Mouse (Mus musculus): ENCODE results near the gene Itgb7. TPM values are rescaled to one million over a fixed set of nuclear protein-coding genes. Genes with fewer than 3 reads are reported as not detected.

Gene Itgb7
- polyA plus RNA-seq, 1 experiment from 2014 or later: 2.6 TPM

- Histone ChIP-seq H3K4me3 (ENCODE audit: low read depth, low read length) (no peak overlapping the region), H3K36me3 (ENCODE audit: insufficient read depth) (peaks cover 68% of the 10 kb centered on the region), H3K4me2 (no peak overlapping the region), H3K9ac (no peak overlapping the region), H3K9me3 (ENCODE audit: low read depth, low read length) (no peaks in the 10 kb centered on the region), H3K4me1 (ENCODE audit: insufficient read depth) (no peaks in the 10 kb centered on the region), H3K27me3 (ENCODE audit: insufficient read depth, low read length) (no peaks in the 10 kb centered on the region), H3K27ac (ENCODE audit: low read depth) (no peak overlapping the region)
- ATAC-seq (ENCODE audit: insufficient read depth): no peak
- no peak for DNase-seq
- TF ChIP-seq CTCF (IDR thresholded peaks at IDR 0.05; ENCODE audit: low read depth): no peak
- WGBS: 40% methylated on average over 2 of the region's 2 CpGs
These were observed 17.6 kb downstream of the Itgb7 start for GRCm38 (mm10) chr15:102214132-102214531.

- WGBS: 64% methylated on average over 6 of the region's 6 CpGs
These were observed 19.8 kb downstream of the Itgb7 start for GRCm38 (mm10) chr15:102211895-102212294.

DNA sequence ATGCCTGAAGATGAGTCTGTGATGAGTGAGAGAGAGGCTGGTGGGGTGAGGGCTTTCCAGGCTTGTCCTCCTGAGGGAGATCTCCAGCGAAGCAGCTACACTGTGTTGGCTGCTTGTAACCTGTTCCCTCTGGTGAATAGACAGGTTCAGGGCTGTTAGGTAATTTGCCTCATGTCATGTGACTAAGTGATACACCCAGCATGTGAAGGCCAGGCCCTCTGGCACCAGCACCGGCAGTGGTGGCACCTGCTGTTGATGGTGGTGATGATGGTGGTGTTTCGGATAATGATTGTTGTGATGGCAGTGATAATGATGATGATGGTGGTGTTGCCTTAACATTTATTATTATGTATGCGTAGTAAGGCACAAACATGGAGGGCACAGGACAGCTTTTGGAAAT is 20.9 kb downstream of the Itgb7 start:
- Histone ChIP-seq H3K27me3 (ENCODE audit: insufficient read depth, low read length) (no peaks in the 10 kb centered on the region), H3K4me1 (ENCODE audit: insufficient read depth) (0 out of 2 replicates have a peak, but pooled peaks cover 1% of the 10 kb centered on the region), H3K4me2 (no peak overlapping the region), H3K9me3 (ENCODE audit: low read depth, low read length) (no peaks in the 10 kb centered on the region), H3K27ac (ENCODE audit: low read depth) (no peak overlapping the region), H3K9ac (no peak overlapping the region), H3K4me3 (ENCODE audit: low read depth, low read length) (no peak overlapping the region), H3K36me3 (ENCODE audit: insufficient read depth) (peaks cover 89% of the 10 kb centered on the region)
- TF ChIP-seq CTCF (IDR thresholded peaks at IDR 0.05; ENCODE audit: low read depth): no peak
- no peak for ATAC-seq (ENCODE audit: insufficient read depth)
- no peak for DNase-seq
- 92% methylated on average over 4 of the region's 4 CpGs for WGBS

More at GRCm38 (mm10) chr15:102211895-102212294, 19.8 kb downstream of the Itgb7 start:
- ATAC-seq (ENCODE audit: insufficient read depth) (no peak), DNase-seq (no peak)
- Histone ChIP-seq H3K4me2 (no peak overlapping the region), H3K27me3 (ENCODE audit: insufficient read depth, low read length) (no peaks in the 10 kb centered on the region), H3K4me1 (ENCODE audit: insufficient read depth) (no peaks in the 10 kb centered on the region), H3K4me3 (ENCODE audit: low read depth, low read length) (no peak overlapping the region), H3K36me3 (ENCODE audit: insufficient read depth) (peaks cover 91% of the 10 kb centered on the region), H3K27ac (ENCODE audit: low read depth) (no peak overlapping the region), H3K9me3 (ENCODE audit: low read depth, low read length) (no peaks in the 10 kb centered on the region), H3K9ac (no peak overlapping the region)
- no peak for TF ChIP-seq CTCF (IDR thresholded peaks at IDR 0.05; ENCODE audit: low read depth)

DNA sequence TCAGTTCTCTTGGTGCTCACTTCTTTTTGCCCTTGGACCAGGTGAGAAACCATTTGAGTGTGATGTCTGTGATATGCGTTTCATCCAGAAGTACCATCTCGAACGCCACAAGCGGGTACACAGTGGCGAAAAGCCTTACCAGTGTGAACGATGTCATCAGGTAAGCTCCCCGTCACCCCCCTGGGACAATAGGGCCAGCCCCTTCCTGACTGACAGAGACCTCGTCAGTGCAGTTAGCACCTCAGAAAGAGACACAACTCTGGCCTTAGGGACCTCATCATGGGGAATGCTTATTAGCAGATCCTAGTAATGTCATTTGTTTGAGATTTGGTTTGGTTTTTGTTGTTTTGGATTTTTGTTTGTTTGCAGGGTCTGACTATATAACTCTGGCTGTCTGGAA is 22.6 kb downstream of the Itgb7 start:
- Histone ChIP-seq H3K27ac (ENCODE audit: low read depth) (no peak overlapping the region), H3K9ac (no peak overlapping the region), H3K4me2 (no peak overlapping the region), H3K9me3 (ENCODE audit: low read depth, low read length) (no peaks in the 10 kb centered on the region), H3K4me1 (ENCODE audit: insufficient read depth) (peaks cover 11% of the 10 kb centered on the region), H3K27me3 (ENCODE audit: insufficient read depth, low read length) (no peaks in the 10 kb centered on the region), H3K4me3 (ENCODE audit: low read depth, low read length) (no peak overlapping the region), H3K36me3 (ENCODE audit: insufficient read depth) (peaks cover 88% of the 10 kb centered on the region)
- 85% methylated on average over 8 of the region's 8 CpGs for WGBS
- TF ChIP-seq CTCF (IDR thresholded peaks at IDR 0.05; ENCODE audit: low read depth): no peak
- DNase-seq (no peak), ATAC-seq (ENCODE audit: insufficient read depth) (no peak)

- Histone ChIP-seq H3K27ac (ENCODE audit: low read depth) (no peak overlapping the region), H3K4me3 (ENCODE audit: low read depth, low read length) (no peak overlapping the region)
- no peak for TF ChIP-seq CTCF (IDR thresholded peaks at IDR 0.05; ENCODE audit: low read depth)
These were observed 23.6 kb downstream of the Itgb7 start for GRCm38 (mm10) chr15:102208092-102208561.

GRCm38 (mm10) chr15:102207351-102207750 is 24.4 kb downstream of the Itgb7 start:
- ATAC-seq (ENCODE audit: insufficient read depth): no peak
- H3K27me3 ChIP-seq (ENCODE audit: insufficient read depth, low read length): no peaks in the 10 kb centered on the region
- H3K4me2 ChIP-seq: no peak overlapping the region
- H3K4me1 ChIP-seq (ENCODE audit: insufficient read depth): peaks cover 14% of the 10 kb centered on the region
- no peak overlapping the region for H3K27ac ChIP-seq (ENCODE audit: low read depth)
- no peak for TF ChIP-seq CTCF (IDR thresholded peaks at IDR 0.05; ENCODE audit: low read depth)
- peaks cover 70% of the 10 kb centered on the region for H3K36me3 ChIP-seq (ENCODE audit: insufficient read depth)
- no peak overlapping the region for H3K4me3 ChIP-seq (ENCODE audit: low read depth, low read length)
- H3K9me3 ChIP-seq (ENCODE audit: low read depth, low read length): no peaks in the 10 kb centered on the region
- 75% methylated on average over 3 of the region's 3 CpGs for WGBS
- H3K9ac ChIP-seq: no peak overlapping the region
- no peak for DNase-seq

More at GRCm38 (mm10) chr15:102208092-102208561, 23.6 kb downstream of the Itgb7 start:
- Histone ChIP-seq H3K9ac (no peak overlapping the region), H3K27me3 (ENCODE audit: insufficient read depth, low read length) (no peaks in the 10 kb centered on the region), H3K9me3 (ENCODE audit: low read depth, low read length) (no peaks in the 10 kb centered on the region), H3K36me3 (ENCODE audit: insufficient read depth) (peaks cover 78% of the 10 kb centered on the region), H3K4me1 (ENCODE audit: insufficient read depth) (peaks cover 11% of the 10 kb centered on the region), H3K4me2 (no peak overlapping the region)
- DNase-seq (no peak), ATAC-seq (ENCODE audit: insufficient read depth) (no peak)
- WGBS: 72% methylated on average over 9 of the region's 9 CpGs

DNA sequence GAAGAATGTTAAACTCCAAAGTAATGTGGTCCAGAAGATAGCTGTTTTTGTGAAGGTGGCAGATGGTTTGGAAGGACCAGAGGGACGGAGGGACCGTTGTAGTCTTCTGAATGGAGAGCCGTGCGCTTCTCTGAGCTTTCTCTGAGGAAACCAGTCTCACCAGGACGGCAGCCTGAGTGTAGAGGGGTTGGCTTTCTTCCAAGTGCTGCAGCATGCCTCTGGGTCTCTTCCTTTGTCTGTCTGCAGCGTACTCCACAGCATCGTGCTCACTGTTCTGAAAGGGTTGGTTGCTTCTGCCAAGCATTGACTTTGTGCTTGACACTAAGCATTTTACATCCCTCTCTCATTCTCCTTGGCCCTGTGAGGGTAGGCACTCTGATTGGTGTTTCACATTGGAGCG is 26.0 kb downstream of the Itgb7 start:
- no peak for TF ChIP-seq CTCF (IDR thresholded peaks at IDR 0.05; ENCODE audit: low read depth)
- WGBS: 21% methylated on average over 8 of the region's 8 CpGs
- Histone ChIP-seq H3K36me3 (ENCODE audit: insufficient read depth) (peaks cover 59% of the 10 kb centered on the region), H3K4me3 (ENCODE audit: low read depth, low read length) (peak overlapping the region; percentile 80), H3K27ac (ENCODE audit: low read depth) (peak overlapping the region; percentile 58; the same call in 1 of the 2 replicates), H3K27me3 (ENCODE audit: insufficient read depth, low read length) (no peaks in the 10 kb centered on the region), H3K4me1 (ENCODE audit: insufficient read depth) (peaks cover 15% of the 10 kb centered on the region), H3K9ac (peak overlapping the region; percentile 48), H3K9me3 (ENCODE audit: low read depth, low read length) (no peaks in the 10 kb centered on the region), H3K4me2 (peak overlapping the region; percentile 68)
- peak; percentile 89 for DNase-seq
- no peak for ATAC-seq (ENCODE audit: insufficient read depth)
